Mouse (Mus musculus) embryonic facial prominence, embryonic 14.5 days (tissue): ENCODE data around the gene Gm17018. TPM values are rescaled to one million over a fixed set of nuclear protein-coding genes. Genes with fewer than 3 reads are reported as not detected.
A peak's percentile ranks its signal among the peaks of the same experiment; 100 is the strongest.

Experiments
- ATAC-seq: fragments of 200-750 bp; cut with Nextera tagmentation; 2 replicates; pipeline ENCODE4 v1.8.0; 2017; ENCODE audit warnings: low read depth, moderate number of reproducible peaks, moderate TSS enrichment
- DNase-seq: peaks from one replicate; pipeline ENCODE4 v3.0.0-alpha.2; 2015; ENCODE audit warnings: low spot score
- H3K27ac ChIP-seq: fragments of 300-500 bp; sonication (generic); replicated peaks from 2 replicates; pipeline ENCODE4 v1.5.1; 2014; ENCODE audit warnings: low read depth, mild to moderate bottlenecking, low read length, moderate library complexity
- H3K27me3 ChIP-seq: fragments of 300-500 bp; sonication (generic); replicated peaks from 2 replicates; pipeline ENCODE4 v1.6.1; 2014; ENCODE audit warnings: low read length; ENCODE audit not compliant: control insufficient read depth, insufficient read depth
- H3K36me3 ChIP-seq: fragments of 300-500 bp; sonication (generic); 2 replicates; pipeline ENCODE4 v1.6.1; 2014; ENCODE audit warnings: low read length, mixed read lengths; ENCODE audit not compliant: control insufficient read depth, insufficient read depth
- H3K4me1 ChIP-seq: fragments of 300-500 bp; sonication (generic); 2 replicates; pipeline ENCODE4 v1.6.1; 2014; ENCODE audit warnings: antibody characterized with exemption, low read length; ENCODE audit not compliant: control insufficient read depth, insufficient read depth
- H3K4me2 ChIP-seq: fragments of 300-500 bp; sonication (generic); 2 replicates; pipeline ENCODE4 v1.6.1; 2014; ENCODE audit warnings: low read depth, mild to moderate bottlenecking, low read length, moderate library complexity, mixed read lengths
- H3K4me3 ChIP-seq: fragments of 300-500 bp; sonication (generic); 2 replicates; pipeline ENCODE4 v1.5.1; 2014; ENCODE audit warnings: low read depth, mild to moderate bottlenecking, low read length
- H3K9ac ChIP-seq: fragments of 300-500 bp; sonication (generic); 2 replicates; pipeline ENCODE4 v1.6.1; 2014; ENCODE audit warnings: low read depth, mild to moderate bottlenecking, low read length, moderate library complexity, mixed read lengths
- H3K9me3 ChIP-seq: fragments of 300-500 bp; sonication (generic); 2 replicates; pipeline ENCODE4 v1.6.1; 2016; ENCODE audit warnings: low read length; ENCODE audit not compliant: control insufficient read depth
- WGBS: fragments of 180-500 bp; shearing (Covaris S2); extraction: QIAGEN DNeasy Blood & Tissue Kit; methylation state at CpG from one replicate; pipeline ENCODE4 v1.1.7; 2014; 5-methylcytosine and 5-hydroxymethylcytosine counted together
- polyA plus RNA-seq: library from polyadenylated mRNA; unstranded; fragments of >200 nt; fragmentation: Nextera tagmentation; extraction: Ambion mirVana; gene quantifications from 2 replicates; pipeline ENCODE4 v1.2.1, GENCODE M21; 2014

Gm17018 gene
- polyA plus RNA-seq, 1 experiment from 2014 or later = 44.8 TPM

DNA sequence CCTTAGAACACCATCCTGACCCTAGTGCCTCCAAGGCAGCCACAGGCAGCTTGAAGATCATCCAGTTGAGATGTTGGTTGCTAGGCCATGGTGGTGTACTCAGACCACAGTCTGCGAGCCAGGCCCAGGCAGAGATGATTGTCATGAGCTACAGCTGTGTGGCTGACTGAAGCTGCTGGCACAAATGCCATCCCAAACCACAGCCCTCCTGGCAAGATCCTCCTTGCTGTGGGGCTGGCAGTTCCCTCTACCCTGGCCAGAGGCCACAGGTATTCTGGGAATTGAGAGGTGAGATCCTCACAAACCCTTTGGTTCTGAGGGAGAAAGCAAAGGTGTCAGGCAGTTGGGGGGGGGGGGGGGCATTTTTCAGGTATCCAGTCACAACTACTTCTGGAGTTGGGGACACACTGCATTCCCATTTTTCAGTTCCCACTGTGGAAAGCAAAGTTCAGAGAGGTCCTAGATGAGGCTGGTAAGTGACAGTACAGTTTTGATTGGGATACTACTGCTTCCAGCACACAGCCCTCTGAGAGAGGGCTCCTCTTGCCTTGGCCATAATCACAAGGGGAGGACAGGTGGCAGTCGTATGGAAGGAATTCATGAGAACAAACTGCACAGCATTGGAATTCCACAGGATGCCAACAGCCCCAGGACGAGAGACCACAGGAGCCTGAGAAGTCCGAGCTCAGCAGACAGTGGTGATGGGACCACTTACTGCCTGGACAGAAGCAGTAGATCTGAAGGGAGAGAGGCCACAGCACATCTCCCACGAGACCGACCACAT, 27.3 kb downstream of the Gm17018 start:
- DNase-seq (no peak), ATAC-seq (no peak)
- Histone ChIP-seq H3K4me3 (no peak overlapping the region), H3K4me1 (no peaks in the 10 kb centered on the region), H3K4me2 (no peak overlapping the region), H3K27me3 (no peaks in the 10 kb centered on the region), H3K36me3 (peaks cover 14% of the 10 kb centered on the region; the same call in 1 of the 2 replicates), H3K9ac (no peak overlapping the region), H3K9me3 (no peaks in the 10 kb centered on the region), H3K27ac (no peak overlapping the region)
- 73% methylated on average over 6 of the region's 6 CpGs for WGBS

DNA sequence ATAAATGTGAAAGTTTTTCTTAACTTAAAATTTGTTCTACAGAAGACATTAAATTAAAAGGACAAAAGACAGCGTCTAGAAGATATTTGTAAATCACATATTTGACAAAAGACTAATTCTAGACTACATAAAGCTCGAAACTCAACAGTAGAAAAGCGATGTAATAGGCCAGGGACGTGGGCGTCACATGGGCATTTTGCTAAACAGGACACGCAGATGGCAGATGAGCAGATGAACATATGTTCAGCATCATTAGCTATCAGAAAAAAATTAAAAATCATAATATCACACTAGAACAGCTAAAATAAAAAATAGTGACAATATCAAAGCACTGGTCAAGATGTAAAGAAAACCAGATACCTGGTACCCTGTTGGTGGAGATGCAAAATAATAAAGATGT, 29.3 kb downstream of the Gm17018 start:
- Histone ChIP-seq H3K27ac (no peak overlapping the region), H3K9ac (no peak overlapping the region), H3K36me3 (peaks cover 14% of the 10 kb centered on the region; the same call in 1 of the 2 replicates), H3K27me3 (no peaks in the 10 kb centered on the region), H3K4me2 (no peak overlapping the region), H3K9me3 (no peaks in the 10 kb centered on the region), H3K4me1 (no peaks in the 10 kb centered on the region; the same call in 1 of the 2 replicates), H3K4me3 (no peak overlapping the region)
- no peak for DNase-seq
- 92% methylated on average over 6 of the region's 6 CpGs for WGBS
- no peak for ATAC-seq

DNA sequence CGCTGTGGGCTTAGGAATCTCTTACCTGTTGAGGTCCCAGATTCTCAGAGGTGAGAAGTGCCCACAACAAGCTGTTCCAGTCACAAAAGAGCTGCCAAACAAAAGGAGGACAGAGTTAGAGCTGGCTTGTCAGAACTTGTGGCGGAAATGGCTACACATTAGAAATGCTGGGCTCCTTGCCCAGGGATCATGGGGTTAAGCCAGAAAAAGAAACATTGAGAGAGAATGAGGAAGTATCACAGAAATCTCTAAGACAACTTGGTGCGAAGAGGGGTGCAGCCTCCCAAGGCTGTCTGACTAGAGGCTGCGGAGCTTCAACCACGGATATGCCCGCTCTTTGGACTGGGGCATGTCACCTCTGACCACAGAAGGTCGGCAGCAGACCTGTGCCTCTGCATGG, 31.3 kb downstream of the Gm17018 start:
- 72% methylated on average over 7 of the region's 7 CpGs for WGBS
- Histone ChIP-seq H3K27me3 (no peaks in the 10 kb centered on the region), H3K9ac (no peak overlapping the region), H3K9me3 (no peaks in the 10 kb centered on the region), H3K27ac (no peak overlapping the region), H3K4me2 (no peak overlapping the region), H3K36me3 (peaks cover 14% of the 10 kb centered on the region; the same call in 1 of the 2 replicates), H3K4me3 (no peak overlapping the region), H3K4me1 (no peaks in the 10 kb centered on the region; the same call in 1 of the 2 replicates)
- ATAC-seq (no peak), DNase-seq (peak; percentile 71)

DNA sequence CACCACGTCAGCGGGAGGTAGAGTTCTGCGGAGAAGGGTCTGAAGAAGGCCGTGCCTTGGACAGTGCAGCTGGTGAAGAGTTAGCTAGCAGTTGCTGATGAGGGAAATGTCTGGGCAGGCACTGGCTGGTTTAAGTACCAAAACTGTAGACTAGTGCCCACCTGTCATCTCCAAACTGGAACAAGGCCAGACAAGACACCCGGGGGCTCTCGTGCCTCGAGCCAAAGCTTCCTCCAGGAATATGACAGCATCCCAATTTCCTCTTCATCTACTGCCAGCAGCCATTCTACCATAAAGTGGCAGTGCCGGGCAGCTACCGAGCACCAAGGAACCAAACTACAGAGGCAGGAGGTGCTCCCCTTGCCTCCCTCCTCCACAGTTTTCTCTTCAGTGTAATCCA, 32.5 kb downstream of the Gm17018 start:
- Histone ChIP-seq H3K9me3 (no peaks in the 10 kb centered on the region), H3K36me3 (peaks cover 14% of the 10 kb centered on the region; the same call in 1 of the 2 replicates), H3K4me2 (no peak overlapping the region), H3K27ac (no peak overlapping the region), H3K9ac (no peak overlapping the region), H3K4me1 (no peaks in the 10 kb centered on the region; the same call in 1 of the 2 replicates), H3K27me3 (no peaks in the 10 kb centered on the region), H3K4me3 (no peak overlapping the region)
- DNase-seq (no peak), ATAC-seq (no peak)
- 85% methylated on average over 9 of the region's 9 CpGs for WGBS

DNA sequence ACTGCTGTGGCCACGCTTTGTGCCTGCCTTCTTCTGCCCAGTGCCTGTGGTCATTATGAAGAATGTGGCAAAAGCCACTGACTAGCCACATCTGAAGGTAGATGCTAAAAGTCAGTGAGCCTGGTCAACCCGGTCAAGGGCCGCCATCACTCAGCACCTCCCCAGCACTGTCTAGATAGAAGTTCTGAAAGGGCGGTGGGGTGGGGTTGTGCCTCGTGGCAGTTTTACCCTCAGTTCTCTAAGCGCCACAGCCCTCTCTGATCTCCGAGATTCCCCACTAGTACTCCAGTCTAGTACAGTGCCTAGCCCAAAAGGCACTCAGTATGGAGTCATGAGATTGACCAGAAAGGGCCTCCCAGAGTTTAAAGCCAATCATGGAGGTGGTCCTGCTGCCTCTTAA, 33.7 kb downstream of the Gm17018 start:
- Histone ChIP-seq H3K9me3 (no peaks in the 10 kb centered on the region), H3K36me3 (peaks cover 11% of the 10 kb centered on the region; the same call in 1 of the 2 replicates), H3K9ac (no peak overlapping the region), H3K27ac (no peak overlapping the region), H3K4me2 (no peak overlapping the region), H3K27me3 (no peaks in the 10 kb centered on the region), H3K4me1 (no peaks in the 10 kb centered on the region; the same call in 1 of the 2 replicates), H3K4me3 (no peak overlapping the region)
- 91% methylated on average over 7 of the region's 7 CpGs for WGBS
- ATAC-seq (no peak), DNase-seq (no peak)

DNA sequence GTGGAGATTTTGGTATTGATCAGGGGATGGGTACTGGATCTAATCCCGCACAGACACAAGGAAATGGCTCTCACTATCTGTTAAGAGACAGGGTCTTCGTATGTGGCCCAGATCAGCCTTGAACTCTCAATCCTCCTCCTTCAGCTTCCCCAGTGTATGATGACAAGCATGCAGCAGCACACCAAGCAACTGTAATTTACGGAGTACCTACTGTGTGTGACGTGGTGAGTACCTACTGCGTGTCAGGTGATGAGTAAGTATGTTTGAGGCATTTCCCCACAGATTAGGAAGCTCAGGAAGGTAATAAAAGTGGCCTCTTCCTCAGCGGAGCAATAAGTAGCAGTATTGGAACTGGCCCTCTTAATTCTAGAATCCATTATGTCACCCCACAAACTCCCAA, 35.1 kb downstream of the Gm17018 start:
- ATAC-seq = no peak
- no peak overlapping the region for H3K4me2 ChIP-seq
- no peak overlapping the region for H3K27ac ChIP-seq
- no peaks in the 10 kb centered on the region for H3K9me3 ChIP-seq
- no peaks in the 10 kb centered on the region; the same call in 1 of the 2 replicates for H3K4me1 ChIP-seq
- no peak for DNase-seq
- WGBS = 93% methylated on average over 6 of the region's 6 CpGs
- H3K4me3 ChIP-seq = no peak overlapping the region
- 0 out of 2 replicates have a peak, but pooled peaks cover 8% of the 10 kb centered on the region for H3K36me3 ChIP-seq
- no peaks in the 10 kb centered on the region for H3K27me3 ChIP-seq
- no peak overlapping the region for H3K9ac ChIP-seq

DNA sequence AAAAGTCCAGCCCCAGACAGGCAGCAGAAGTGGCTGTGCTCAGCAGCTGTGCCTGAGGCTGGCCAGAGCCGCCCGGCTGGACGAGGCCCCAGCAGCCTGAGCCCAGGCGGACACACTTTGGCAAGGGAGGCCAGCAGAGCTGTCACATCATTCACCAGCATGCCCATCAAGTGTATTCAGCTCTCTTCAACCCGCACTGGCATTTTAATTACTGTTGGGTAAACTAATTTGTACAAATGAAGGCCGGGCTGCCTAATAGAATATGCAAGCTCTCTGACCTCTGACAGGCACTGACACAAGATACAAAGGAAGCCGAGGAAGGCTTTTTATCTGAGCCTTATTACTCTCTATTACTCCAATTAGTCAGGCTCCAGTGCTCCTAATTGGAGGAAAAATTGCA, 35.6 kb downstream of the Gm17018 start:
- ATAC-seq (peak; percentile 77; the same call in 1 of the 2 replicates), DNase-seq (peak; percentile 77)
- Histone ChIP-seq H3K4me2 (no peak overlapping the region), H3K4me3 (no peak overlapping the region), H3K9me3 (no peaks in the 10 kb centered on the region), H3K27ac (no peak overlapping the region), H3K9ac (no peak overlapping the region), H3K27me3 (no peaks in the 10 kb centered on the region), H3K4me1 (no peaks in the 10 kb centered on the region; the same call in 1 of the 2 replicates), H3K36me3 (0 out of 2 replicates have a peak, but pooled peaks cover 5% of the 10 kb centered on the region)
- WGBS = 41% methylated on average over 7 of the region's 7 CpGs

DNA sequence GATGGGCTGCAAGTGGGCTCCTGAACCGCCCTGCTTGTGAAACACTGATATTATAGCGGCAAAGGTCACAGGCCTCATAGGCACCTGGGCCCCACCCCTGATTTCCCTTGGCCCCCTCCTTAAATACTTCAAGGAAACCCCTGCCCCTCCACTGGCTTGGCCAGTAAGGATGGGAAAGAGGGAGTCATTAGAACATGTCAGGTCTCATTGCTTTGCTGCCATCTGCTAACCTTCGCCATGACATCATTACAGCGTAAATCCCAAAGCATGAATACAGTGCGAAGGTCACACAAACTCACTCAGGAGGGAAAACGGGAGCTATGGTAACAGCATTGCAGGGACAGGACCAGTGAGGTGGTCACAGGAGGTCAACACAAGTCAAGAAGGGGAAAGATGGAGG, 36.0 kb downstream of the Gm17018 start:
- no peak overlapping the region for H3K4me3 ChIP-seq
- no peaks in the 10 kb centered on the region; the same call in 1 of the 2 replicates for H3K4me1 ChIP-seq
- H3K36me3 ChIP-seq = 0 out of 2 replicates have a peak, but pooled peaks cover 5% of the 10 kb centered on the region
- H3K27me3 ChIP-seq = no peaks in the 10 kb centered on the region
- peak; percentile 32; the same call in 1 of the 2 replicates for ATAC-seq
- H3K27ac ChIP-seq = no peak overlapping the region
- H3K9ac ChIP-seq = no peak overlapping the region
- H3K4me2 ChIP-seq = no peak overlapping the region
- H3K9me3 ChIP-seq = no peaks in the 10 kb centered on the region
- DNase-seq = no peak
- 71% methylated on average over 6 of the region's 6 CpGs for WGBS
